Mouse (Mus musculus): Measurements from ENCODE around the gene Cend1.

- TF ChIP-seq CTCF (IDR thresholded peaks at IDR 0.05) (no peak), EP300 (IDR thresholded peaks at IDR 0.05) (no peak)
Observed at GRCm38 (mm10) chr7:141472763-141473162, 43.5 kb upstream of the Cend1 start.
